Mouse (Mus musculus) layer of hippocampus, postnatal 36 days (tissue): ENCODE measurements around the gene Ahdc1. TPM values are rescaled to one million over a fixed set of nuclear protein-coding genes. Genes with fewer than 3 reads are reported as not detected.
A peak's percentile ranks its signal among the peaks of the same experiment; 100 is the strongest.

Source experiments
- DNase-seq, 2 experiments: peaks; one replicate each; pipeline ENCODE4 v3.0.0; 2022
- total RNA-seq, 2 experiments: library from RNA; stranded (reverse); gene quantifications; 2 replicates each; pipeline ENCODE4 v1.2.3; 2021

The Ahdc1 gene
- total RNA-seq, 2 experiments from 2014 or later = 111 to 113 TPM

- no peak for DNase-seq
These were observed 93.1 kb downstream of the Ahdc1 start for GRCm38 (mm10) chr4:133104194-133104569.

- DNase-seq = no peak
These were observed 95.6 kb downstream of the Ahdc1 start for GRCm38 (mm10) chr4:133106691-133107090.

DNA sequence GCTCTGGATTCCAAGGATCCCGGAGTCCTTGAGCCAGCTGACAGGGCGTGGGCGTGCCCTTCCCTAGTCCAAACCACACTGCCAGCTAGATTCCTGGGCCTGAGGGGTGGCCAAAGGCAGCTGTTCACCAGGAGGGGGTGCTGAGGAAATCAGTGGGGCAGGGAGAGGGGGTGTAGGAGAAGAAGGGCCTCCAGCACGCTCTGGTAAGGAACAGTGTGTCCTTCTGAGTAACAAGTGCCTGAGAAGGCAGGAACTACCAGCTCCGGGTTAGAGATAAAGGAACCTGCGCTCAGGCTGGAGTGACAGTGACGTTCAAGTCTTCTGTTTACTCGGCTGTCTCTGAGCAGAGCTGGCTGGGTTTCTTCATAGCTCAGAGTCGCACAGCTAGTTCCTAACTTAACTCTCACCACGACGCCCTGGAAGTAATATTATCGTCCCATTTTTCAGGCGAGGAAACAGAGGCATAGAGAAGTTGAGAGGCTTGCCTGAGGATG, 96.8 kb downstream of the Ahdc1 start:
- DNase-seq = no peak

- DNase-seq = no peak
These were observed 97.6 kb downstream of the Ahdc1 start for GRCm38 (mm10) chr4:133108481-133109334.

DNA sequence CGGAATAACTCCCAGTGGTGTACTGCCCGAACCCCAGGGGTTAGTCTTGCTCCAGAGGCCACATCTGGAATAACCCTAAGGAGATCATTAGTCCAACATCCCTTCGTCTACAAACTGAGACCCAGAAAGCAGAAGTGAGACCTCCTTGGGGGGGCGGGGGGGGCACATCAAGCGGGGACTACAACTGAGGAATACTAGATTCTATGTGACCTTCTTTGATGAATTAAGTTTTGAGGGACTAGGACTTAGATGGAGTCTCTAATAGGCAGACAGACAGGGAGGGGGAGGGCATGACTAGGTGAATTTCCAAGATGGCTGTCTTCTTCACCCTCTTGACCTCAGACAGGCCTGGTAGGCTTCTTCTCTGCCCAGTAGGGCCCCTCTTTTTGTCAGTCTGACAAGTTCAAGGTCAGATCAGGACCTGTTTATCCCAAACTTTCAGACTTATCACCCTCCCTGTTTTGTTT, 98.3 kb downstream of the Ahdc1 start:
- DNase-seq = no peak

GRCm38 (mm10) chr4:133112175-133112838, 101.2 kb downstream of the Ahdc1 start:
- no peak for DNase-seq

GRCm38 (mm10) chr4:133113351-133113882, 102.4 kb downstream of the Ahdc1 start:
- no peak for DNase-seq

DNA sequence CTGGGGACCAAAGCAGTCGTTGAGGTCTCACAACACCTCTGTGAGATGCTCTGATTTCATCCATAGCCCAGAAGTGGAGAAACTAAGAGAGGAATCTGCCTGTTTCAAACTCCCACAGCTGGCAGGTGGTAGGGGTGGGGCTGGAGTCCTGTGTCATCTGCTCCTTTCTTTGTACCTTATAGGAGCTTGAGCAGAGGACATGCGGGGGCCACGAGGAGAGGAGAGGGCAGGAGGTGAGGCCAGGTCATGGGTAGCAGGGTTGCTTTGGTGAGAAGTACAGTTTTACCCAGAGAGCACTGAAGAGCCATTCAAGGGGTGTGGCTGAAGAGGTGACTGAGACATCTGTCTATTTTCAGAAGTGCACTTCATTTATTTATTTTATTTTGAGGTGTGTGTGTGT, 103.7 kb downstream of the Ahdc1 start:
- DNase-seq = no peak

- DNase-seq = no peak
These were observed 104.8 kb downstream of the Ahdc1 start for GRCm38 (mm10) chr4:133115721-133116429.

DNA sequence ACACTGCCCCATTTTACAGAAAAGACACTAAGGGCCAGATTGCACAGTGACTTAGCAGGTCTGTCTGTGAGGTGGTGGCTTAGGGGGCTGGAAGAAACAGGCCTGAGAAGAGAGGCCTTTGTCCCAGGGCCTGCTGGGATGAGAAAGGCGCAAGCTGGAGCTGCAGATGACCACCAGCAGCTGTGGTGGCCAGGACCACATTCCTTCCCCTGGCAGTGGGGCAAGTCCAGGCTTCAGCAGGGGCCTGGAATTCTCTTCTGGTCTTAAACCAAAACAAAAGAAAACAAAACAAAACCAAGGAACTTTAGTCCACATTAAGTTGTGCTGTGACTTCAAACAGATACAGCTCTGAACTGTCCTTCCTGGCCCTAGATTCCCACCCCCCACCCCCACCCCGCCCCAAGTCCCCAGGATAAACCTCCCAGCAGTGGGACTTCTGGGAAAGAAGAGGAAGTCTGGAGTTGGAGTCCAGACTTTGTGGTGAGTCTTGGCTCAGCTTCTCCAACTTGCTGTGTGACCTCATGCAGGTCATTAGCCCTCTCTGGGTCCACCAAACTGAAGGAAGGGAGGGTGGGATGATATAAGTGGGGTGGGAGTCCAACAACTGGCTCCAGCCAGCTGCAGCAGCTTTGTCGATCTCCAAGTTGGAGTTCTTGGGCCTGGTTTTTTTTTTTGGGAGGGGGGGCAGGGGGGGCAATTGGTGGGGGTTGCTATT, 105.9 kb downstream of the Ahdc1 start:
- no peak for DNase-seq

GRCm38 (mm10) chr4:133117556-133118411, 106.7 kb downstream of the Ahdc1 start:
- peak; percentile 34 to 38 for DNase-seq

DNA sequence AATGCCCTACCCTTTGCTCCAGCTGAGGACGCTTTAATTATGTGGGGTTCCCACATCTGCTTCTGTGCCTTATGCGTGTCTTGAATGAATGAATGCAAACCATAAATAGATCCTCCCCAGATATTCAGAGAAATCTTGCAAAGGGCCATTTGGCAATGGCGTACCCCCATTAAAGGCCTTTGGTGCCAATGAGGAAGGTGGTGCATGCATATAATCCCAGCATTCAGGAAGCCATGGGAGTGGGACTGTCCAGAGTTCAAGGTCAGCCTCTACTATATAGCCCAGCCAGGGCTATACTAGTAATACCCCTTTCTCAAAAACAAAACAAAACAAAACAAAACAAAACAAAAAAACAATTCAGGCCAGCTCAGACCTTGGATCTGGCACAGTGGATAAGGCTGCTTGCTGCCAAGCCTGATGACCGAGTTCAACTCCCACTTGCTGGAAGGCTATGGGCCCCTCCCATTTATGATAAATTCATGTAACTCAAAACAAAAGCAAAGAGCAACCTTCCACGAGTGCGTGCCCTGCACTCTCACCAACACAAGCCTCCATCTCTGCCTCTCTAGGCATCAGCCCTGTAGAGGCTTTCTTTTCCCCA, 107.8 kb downstream of the Ahdc1 start:
- DNase-seq = no peak

GRCm38 (mm10) chr4:133119579-133119978, 108.5 kb downstream of the Ahdc1 start:
- DNase-seq = no peak

DNA sequence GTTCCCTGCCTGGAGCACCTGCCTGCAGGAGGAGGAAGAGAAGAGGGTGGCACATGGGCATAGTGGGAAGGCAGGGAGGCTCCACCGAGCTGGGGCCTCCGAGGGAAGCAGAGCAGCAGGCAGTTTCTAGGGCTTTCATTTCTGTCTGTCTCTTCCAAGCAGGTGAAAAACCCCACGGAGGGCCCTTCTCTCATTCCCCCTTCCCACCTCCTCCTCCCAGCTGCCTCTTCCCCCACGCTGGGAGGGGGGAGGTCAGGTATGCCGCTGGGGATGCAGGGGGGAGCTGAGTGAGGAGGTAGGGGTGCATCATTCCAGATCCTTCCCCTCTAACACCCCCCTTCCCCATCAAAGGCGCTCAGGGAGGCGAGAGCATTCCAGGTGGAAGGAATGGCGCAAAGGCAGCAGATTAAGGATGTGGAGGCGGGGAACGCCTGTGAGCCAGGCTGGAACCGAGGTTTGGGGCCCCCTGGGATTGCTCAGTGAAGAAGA, 109.8 kb downstream of the Ahdc1 start:
- peak; percentile 9 to 11 for DNase-seq

DNA sequence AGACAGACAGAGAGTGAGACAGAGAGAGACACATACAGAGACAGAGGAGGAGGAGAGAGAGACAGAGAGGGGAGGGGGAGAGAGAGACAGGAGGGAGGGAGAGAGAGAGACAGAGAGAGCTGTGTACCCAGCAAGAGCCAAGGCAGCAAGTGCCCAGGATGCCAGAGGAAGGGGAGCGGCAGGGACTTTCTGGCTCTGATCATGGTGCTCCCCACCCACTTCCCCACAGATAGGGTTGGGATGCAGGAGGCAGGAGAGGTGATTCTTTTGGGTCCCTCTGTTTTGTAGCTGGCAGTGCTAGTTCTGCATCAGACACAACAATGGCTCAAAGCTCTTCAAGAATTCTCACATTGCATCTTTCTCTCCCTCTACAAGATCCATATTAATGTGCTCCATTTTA, 110.4 kb downstream of the Ahdc1 start:
- DNase-seq = no peak

DNA sequence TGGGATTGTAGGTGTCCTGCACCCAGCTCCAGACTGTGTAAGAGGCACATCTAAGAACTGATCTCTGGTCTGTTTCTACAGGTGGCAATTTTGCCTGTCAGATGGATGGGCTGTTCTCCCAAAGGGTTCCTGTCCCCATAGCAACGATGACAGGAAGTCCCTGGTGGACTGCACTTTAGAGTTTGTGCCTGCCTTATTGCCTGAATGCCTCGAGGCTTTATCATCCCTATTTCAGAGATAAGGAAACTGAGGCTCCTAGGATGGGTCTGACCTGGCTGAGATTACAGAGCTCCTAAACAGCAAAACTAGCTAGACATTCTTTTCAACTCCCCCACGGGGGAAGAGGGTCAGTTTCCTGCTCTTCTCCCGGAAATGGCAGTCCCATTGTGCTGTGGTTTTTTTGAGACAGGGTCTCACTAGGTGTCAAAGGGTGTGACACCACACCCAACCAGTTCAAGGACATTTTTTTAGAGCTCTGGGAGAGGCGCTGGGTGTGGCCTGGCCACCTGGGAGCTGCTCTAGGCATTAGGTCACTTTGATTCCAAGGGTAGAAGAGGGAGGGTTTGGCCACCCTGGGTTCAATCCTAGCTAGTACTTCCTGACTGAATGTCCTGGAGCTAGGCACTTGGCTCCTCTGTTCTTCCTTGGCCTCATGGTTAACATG, 111.0 kb downstream of the Ahdc1 start:
- DNase-seq = no peak

DNA sequence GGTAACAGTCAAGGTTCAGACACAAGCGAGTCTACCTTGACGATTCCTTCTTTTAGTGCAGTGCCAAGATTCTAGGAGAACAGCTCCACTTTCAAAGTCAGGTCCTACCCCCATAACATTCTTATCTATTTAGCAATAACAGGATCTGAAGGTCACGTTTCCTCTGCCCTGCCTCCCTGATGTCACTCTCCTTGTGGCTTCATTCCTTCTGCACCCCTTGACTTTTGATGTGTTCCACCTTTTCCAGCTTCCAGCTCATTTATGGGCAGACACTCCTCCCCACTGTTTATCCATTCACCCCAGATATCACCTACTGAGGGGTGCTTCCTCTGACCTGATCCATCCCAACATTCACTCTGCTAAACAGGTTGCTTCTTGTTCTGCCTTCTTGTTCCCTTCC, 116.0 kb downstream of the Ahdc1 start:
- DNase-seq = no peak
